Mouse (Mus musculus) bone marrow, adult 2 months (tissue): Measurements from ENCODE around the gene Fabp7. TPM values are rescaled to one million over a fixed set of nuclear protein-coding genes. Genes with fewer than 3 reads are reported as not detected.
A peak's percentile ranks its signal among the peaks of the same experiment; 100 is the strongest.

Source experiments
- H3K27ac ChIP-seq: fragments of 200-500 bp; 2 replicates; pipeline ENCODE4 v1.5.1; 2012; ENCODE audit warnings: low read depth, mild to moderate bottlenecking, control low read depth, inconsistent platforms, low read length; ENCODE audit not compliant: control insufficient read depth, poor library complexity, insufficient read depth
- H3K4me1 ChIP-seq: fragments of 200-500 bp; 2 replicates; pipeline ENCODE4 v1.6.1; 2011; ENCODE audit warnings: low read length; ENCODE audit not compliant: control insufficient read depth, insufficient read depth
- H3K4me3 ChIP-seq: fragments of 200-500 bp; replicated peaks from 2 replicates; pipeline ENCODE3; 2011; ENCODE audit warnings: mild to moderate bottlenecking, low read depth, low read length, control low read depth; ENCODE audit not compliant: control insufficient read depth
- CTCF ChIP-seq: fragments of 200-500 bp; IDR thresholded peaks from 2 replicates; pipeline ENCODE4 v1.5.1; 2011; ENCODE audit warnings: low read length, control low read depth; ENCODE audit not compliant: control insufficient read depth, insufficient read depth
- POLR2A ChIP-seq: fragments of 200-500 bp; IDR thresholded peaks from 2 replicates; pipeline ENCODE4 v1.6.1; 2011; ENCODE audit warnings: low read depth, mild to moderate bottlenecking, control low read depth, low read length, borderline replicate concordance; ENCODE audit not compliant: control insufficient read depth
- WGBS: fragments of 180-500 bp; shearing (Covaris S2); methylation state at CpG from one replicate; pipeline ENCODE4 v1.1.7; 2018; 5-methylcytosine and 5-hydroxymethylcytosine counted together
- polyA plus RNA-seq: library from polyadenylated mRNA; stranded (reverse); fragments of >200 nt; gene quantifications from 2 replicates; pipeline ENCODE4 v1.2.4, GENCODE M21; 2011; ENCODE audit warnings: low replicate concordance; ENCODE audit not compliant: missing spikeins, insufficient read depth, insufficient read length

Fabp7 gene
- polyA plus RNA-seq, 1 experiment, result 1.8 TPM

GRCm38 (mm10) chr10:57792957-57793356, 8.3 kb downstream of the Fabp7 start:
- Histone ChIP-seq H3K27ac (peak overlapping the region; percentile 74; the same call in 1 of the 2 replicates), H3K4me1 (peaks cover 2% of the 10 kb centered on the region; the same call in 1 of the 2 replicates), H3K4me3 (no peak overlapping the region)
- 28% methylated on average over 1 of the region's 1 CpGs for WGBS
- TF ChIP-seq CTCF (no peak), POLR2A (no peak)

- Histone ChIP-seq H3K4me1 (peaks cover 2% of the 10 kb centered on the region; the same call in 1 of the 2 replicates), H3K4me3 (peak within 1 kb of the TSS; percentile 79), H3K27ac (peak within 1 kb of the TSS; percentile 92)
- 71% methylated on average over 7 of the region's 7 CpGs for whole genome bisulfite sequencing
- TF ChIP-seq CTCF (no peak), POLR2A (no peak)
These were observed 9.3 kb downstream of the Fabp7 start, which contains the start of gene Smpdl3a for GRCm38 (mm10) chr10:57794018-57794417. Gene Smpdl3a, plus strand, starts transcription at chr10:57794335.

GRCm38 (mm10) chr10:57794491-57795461, 10.1 kb downstream of the Fabp7 start:
- peaks cover 2% of the 10 kb centered on the region; the same call in 1 of the 2 replicates for H3K4me1 ChIP-seq
- under 1% methylated on average over 44 of the region's 44 CpGs for WGBS
- H3K4me3 ChIP-seq, result peak overlapping the region; percentile 79
- peak; percentile 66; the same call in 1 of the 2 replicates for TF ChIP-seq POLR2A
- TF ChIP-seq CTCF, result no peak
- peak overlapping the region; percentile 92 for H3K27ac ChIP-seq

- 2% methylated on average over 4 of the region's 4 CpGs for WGBS
- no peak for TF ChIP-seq POLR2A
- TF ChIP-seq CTCF, result no peak
These were observed 10.9 kb downstream of the Fabp7 start for GRCm38 (mm10) chr10:57795542-57795941.

DNA sequence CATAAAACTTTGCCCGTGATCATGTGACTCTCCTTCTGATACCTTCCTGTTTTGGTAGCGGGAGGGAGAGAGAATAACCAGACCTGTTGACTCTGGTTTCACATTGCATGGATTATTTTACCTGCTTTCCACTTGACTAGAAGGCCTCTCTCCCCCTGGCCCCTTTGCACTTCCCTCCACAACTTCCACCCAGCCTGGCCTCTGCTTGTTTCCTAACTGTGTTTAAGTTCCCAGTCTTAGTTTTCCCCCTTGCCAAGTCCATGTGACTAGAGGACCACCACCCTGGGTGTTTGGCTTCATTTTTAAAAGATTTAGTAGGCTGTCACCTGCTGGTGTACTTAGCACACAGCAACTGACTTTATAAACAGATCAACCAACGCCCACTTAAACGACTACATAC, 11.4 kb downstream of the Fabp7 start:
- TF ChIP-seq POLR2A (no peak), CTCF (peak; percentile 18; the same call in 1 of the 2 replicates)
- Histone ChIP-seq H3K4me1 (peaks cover 2% of the 10 kb centered on the region; the same call in 1 of the 2 replicates), H3K4me3 (peak overlapping the region; percentile 64), H3K27ac (peak overlapping the region; percentile 56; the same call in 1 of the 2 replicates)
- 4% methylated on average over 4 of the region's 4 CpGs for WGBS

More at GRCm38 (mm10) chr10:57795542-57795941, 10.9 kb downstream of the Fabp7 start:
- Histone ChIP-seq H3K4me3 (peak overlapping the region; percentile 79), H3K27ac (peak overlapping the region; percentile 18; the same call in 1 of the 2 replicates), H3K4me1 (peaks cover 2% of the 10 kb centered on the region; the same call in 1 of the 2 replicates)

GRCm38 (mm10) chr10:57799486-57799885, 14.8 kb downstream of the Fabp7 start:
- whole genome bisulfite sequencing, result 89% methylated on average over 1 of the region's 1 CpGs
- H3K4me3 ChIP-seq, result no peak overlapping the region
- TF ChIP-seq CTCF (no peak), POLR2A (no peak)
- H3K4me1 ChIP-seq, result no peaks in the 10 kb centered on the region; the same call in 1 of the 2 replicates
- H3K27ac ChIP-seq, result no peak overlapping the region

DNA sequence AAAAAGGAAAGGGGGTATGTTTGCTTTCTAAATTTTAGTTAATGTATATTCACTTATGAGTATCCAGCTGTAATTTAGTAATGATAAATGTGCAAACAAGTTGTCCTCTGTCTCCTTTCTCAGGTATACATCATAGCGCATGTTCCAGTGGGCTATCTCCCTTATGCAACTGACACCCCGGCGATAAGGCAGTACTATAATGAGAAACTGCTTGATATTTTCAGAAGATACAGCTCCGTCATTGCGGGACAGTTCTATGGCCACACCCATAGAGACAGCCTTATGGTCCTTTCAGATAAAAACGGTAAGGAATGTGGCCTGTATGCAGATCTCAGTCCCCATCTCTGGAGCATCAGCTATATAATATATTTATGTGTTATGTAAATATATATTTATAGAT, 23.1 kb downstream of the Fabp7 start:
- no peak overlapping the region for H3K27ac ChIP-seq
- TF ChIP-seq POLR2A (no peak), CTCF (no peak)
- H3K4me3 ChIP-seq, result no peak overlapping the region
- WGBS, result 71% methylated on average over 6 of the region's 6 CpGs
- H3K4me1 ChIP-seq, result no peaks in the 10 kb centered on the region

- Histone ChIP-seq H3K4me1 (no peaks in the 10 kb centered on the region; the same call in 1 of the 2 replicates), H3K27ac (no peak overlapping the region), H3K4me3 (no peak overlapping the region)
- 76% methylated on average over 5 of the region's 5 CpGs for WGBS
- TF ChIP-seq CTCF (no peak), POLR2A (no peak)
These were observed 27.6 kb downstream of the Fabp7 start for GRCm38 (mm10) chr10:57812161-57812856.

- Histone ChIP-seq H3K27ac (no peak overlapping the region), H3K4me1 (no peaks in the 10 kb centered on the region; the same call in 1 of the 2 replicates), H3K4me3 (no peak overlapping the region)
- TF ChIP-seq CTCF (no peak), POLR2A (no peak)
- WGBS, result 84% methylated on average over 2 of the region's 2 CpGs
These were observed 29.6 kb downstream of the Fabp7 start for GRCm38 (mm10) chr10:57814295-57814694.
